Mouse (Mus musculus) heart, embryonic 13.5 days (tissue): ENCODE measurements around the gene Pagr1a. TPM values are rescaled to one million over a fixed set of nuclear protein-coding genes. Genes with fewer than 3 reads are reported as not detected.
A peak's percentile ranks its signal among the peaks of the same experiment; 100 is the strongest.

ENCODE experiments used
- ATAC-seq: fragments of 200-750 bp; cut with Nextera tagmentation; 2 replicates; pipeline ENCODE4 v1.8.0; 2017; ENCODE audit warnings: moderate TSS enrichment; ENCODE audit not compliant: insufficient number of reproducible peaks, low FRiP score, low TSS enrichment; ENCODE audit errors: extremely low read depth
- H3K27ac ChIP-seq: fragments of 300-500 bp; sonication (generic); replicated peaks from 2 replicates; pipeline ENCODE4 v1.5.1; 2015; ENCODE audit warnings: moderate library complexity, mild to moderate bottlenecking, inconsistent platforms
- H3K27me3 ChIP-seq: fragments of 300-500 bp; sonication (generic); replicated peaks from 2 replicates; pipeline ENCODE4 v1.6.1; 2015; ENCODE audit warnings: mild to moderate bottlenecking, inconsistent platforms
- H3K36me3 ChIP-seq: fragments of 300-500 bp; sonication (generic); 2 replicates; pipeline ENCODE4 v1.6.1; 2015; ENCODE audit warnings: mild to moderate bottlenecking, inconsistent platforms
- H3K4me1 ChIP-seq: fragments of 300-500 bp; sonication (generic); 2 replicates; pipeline ENCODE4 v1.6.1; 2015; ENCODE audit warnings: inconsistent platforms
- H3K4me2 ChIP-seq: fragments of 300-500 bp; sonication (generic); 2 replicates; pipeline ENCODE4 v1.6.1; 2015; ENCODE audit warnings: inconsistent platforms, mild to moderate bottlenecking, moderate library complexity
- H3K4me3 ChIP-seq: fragments of 300-500 bp; sonication (generic); 2 replicates; pipeline ENCODE4 v1.5.1; 2015; ENCODE audit warnings: moderate library complexity, mild to moderate bottlenecking, inconsistent platforms
- H3K9ac ChIP-seq: fragments of 300-500 bp; sonication (generic); 2 replicates; pipeline ENCODE4 v1.6.1; 2015; ENCODE audit warnings: inconsistent platforms, mild to moderate bottlenecking, moderate library complexity
- H3K9me3 ChIP-seq: fragments of 300-500 bp; sonication (generic); 2 replicates; pipeline ENCODE4 v1.6.1; 2016; ENCODE audit warnings: inconsistent platforms
- WGBS: fragments of 180-500 bp; shearing (Covaris S2); methylation state at CpG from one replicate; pipeline ENCODE4 v1.1.7; 2015; ENCODE audit warnings: mixed read lengths; 5-methylcytosine and 5-hydroxymethylcytosine counted together
- polyA plus RNA-seq: library from polyadenylated mRNA; unstranded; fragments of >200 nt; fragmentation: Nextera tagmentation; extraction: Ambion mirVana; gene quantifications from 2 replicates; pipeline ENCODE4 v1.2.1, GENCODE M21; 2015

The Pagr1a gene
- polyA plus RNA-seq, 1 experiment from 2014 or later = 55.6 TPM

DNA sequence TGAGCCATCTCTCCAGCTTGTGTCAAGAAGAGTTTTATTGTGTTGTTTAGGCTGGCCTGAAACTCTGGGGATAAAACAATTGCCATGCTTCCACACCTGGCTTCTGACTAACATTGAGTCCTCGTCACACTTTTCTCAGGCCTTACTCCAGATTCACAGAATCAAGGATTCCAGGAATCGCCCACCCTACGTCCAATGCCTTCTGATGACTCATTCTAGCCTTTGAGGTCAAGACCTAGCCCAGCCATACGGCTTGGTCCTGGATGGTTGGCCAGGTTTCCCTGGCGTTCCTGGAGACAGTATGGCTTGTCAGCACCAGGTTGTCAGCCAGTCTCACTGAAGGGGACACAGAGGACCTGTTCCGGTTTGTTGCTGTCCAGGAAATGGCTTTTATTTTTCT lies 4.8 kb downstream of the Pagr1a start:
- Histone ChIP-seq H3K36me3 (peaks cover 32% of the 10 kb centered on the region), H3K4me1 (peaks cover 47% of the 10 kb centered on the region), H3K27me3 (no peaks in the 10 kb centered on the region), H3K4me2 (no peak overlapping the region), H3K4me3 (no peak overlapping the region), H3K9ac (no peak overlapping the region), H3K27ac (no peak overlapping the region), H3K9me3 (no peaks in the 10 kb centered on the region)
- ATAC-seq = no peak
- WGBS = 68% methylated on average over 6 of the region's 6 CpGs

DNA sequence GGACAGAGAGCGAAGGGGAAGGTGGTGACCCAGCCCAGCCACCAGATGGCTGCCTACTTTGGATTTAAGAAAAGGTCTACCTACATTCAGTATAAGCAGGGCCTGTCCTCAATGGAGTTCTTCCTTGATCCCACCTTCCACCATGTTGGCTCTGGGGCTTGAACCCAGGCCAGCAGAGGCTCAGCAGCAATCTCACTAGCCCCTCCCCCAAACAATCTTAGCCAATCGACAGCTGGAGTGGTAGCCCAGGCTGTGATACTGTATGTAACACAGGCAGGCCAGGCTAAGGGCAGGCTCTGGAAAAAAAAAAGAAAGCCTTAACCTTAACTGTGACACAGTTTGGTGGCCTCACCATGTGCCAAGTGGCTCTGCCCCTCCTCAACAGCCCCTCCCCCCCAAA lies 5.4 kb downstream of the Pagr1a start:
- no peak for ATAC-seq
- no peaks in the 10 kb centered on the region for H3K27me3 ChIP-seq
- peaks cover 46% of the 10 kb centered on the region for H3K4me1 ChIP-seq
- no peak overlapping the region for H3K27ac ChIP-seq
- H3K4me2 ChIP-seq = no peak overlapping the region
- no peak overlapping the region for H3K9ac ChIP-seq
- H3K4me3 ChIP-seq = no peak overlapping the region
- WGBS = 68% methylated on average over 2 of the region's 2 CpGs
- H3K9me3 ChIP-seq = no peaks in the 10 kb centered on the region
- H3K36me3 ChIP-seq = peaks cover 32% of the 10 kb centered on the region

DNA sequence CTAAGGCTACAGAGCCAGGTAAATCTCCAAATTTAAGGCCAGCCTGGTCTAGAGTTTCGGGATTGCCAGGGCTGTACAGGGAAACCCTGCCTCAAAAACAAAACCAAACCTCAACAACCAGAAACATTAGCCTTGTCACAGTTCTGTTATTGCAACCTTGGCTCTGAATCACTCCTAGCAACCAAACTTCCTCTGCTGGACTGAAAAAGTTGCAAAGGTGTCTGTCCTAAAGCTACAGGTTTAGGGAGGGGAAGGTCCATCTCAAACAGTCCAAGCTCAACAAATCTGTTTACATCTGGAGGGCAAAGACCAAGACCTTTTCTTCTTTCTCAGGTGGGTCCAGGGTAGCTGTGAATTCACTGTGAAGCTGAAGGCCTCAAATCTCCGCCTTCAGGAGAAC lies 6.1 kb downstream of the Pagr1a start:
- no peak for ATAC-seq
- no peak overlapping the region for H3K27ac ChIP-seq
- peaks cover 48% of the 10 kb centered on the region for H3K4me1 ChIP-seq
- WGBS = 94% methylated on average over 2 of the region's 2 CpGs
- peaks cover 32% of the 10 kb centered on the region for H3K36me3 ChIP-seq
- H3K4me2 ChIP-seq = no peak overlapping the region
- H3K4me3 ChIP-seq = no peak overlapping the region
- H3K9ac ChIP-seq = no peak overlapping the region
- H3K27me3 ChIP-seq = no peaks in the 10 kb centered on the region
- no peaks in the 10 kb centered on the region for H3K9me3 ChIP-seq

DNA sequence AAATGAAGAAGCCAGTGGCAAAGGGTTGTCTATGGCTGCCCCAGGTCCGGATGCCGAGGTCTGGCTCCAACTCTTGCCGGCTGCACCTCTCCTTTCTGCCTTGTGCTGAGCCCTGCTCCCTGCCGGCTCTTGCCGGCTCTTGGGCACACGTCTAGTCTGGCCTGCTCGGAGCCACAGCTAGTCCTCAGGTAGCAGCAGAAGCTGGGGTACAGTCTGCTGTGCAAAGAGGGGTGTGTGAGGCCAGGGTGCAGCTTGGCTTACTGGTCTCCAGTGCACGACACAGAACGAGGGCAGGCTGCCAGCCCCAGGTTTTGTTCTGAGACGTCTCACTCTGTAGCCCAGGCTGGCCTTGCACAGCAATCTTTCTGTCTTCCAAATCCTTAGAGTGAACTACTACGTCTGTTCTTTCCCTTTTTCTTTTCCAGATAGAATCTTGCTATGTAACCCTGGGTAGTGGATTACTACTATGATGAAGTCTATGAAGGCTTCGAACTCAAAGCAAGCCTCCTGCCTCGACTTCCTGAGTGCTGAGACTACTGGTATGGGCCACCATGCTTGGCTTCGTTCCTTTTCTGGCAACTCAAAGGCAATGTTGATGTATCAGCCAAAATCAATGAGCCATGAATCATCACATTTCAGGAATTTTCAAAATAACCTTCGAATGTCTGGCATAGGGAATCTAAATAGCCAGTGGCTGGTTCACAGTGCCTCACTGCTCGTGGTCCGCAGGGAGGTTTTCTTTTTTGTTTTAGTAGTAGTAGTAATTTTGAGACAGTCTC lies 7.7 kb downstream of the Pagr1a start:
- Histone ChIP-seq H3K4me1 (peaks cover 35% of the 10 kb centered on the region), H3K9ac (peak overlapping the region; percentile 56; the same call in 1 of the 2 replicates), H3K27me3 (no peaks in the 10 kb centered on the region), H3K9me3 (no peaks in the 10 kb centered on the region), H3K4me3 (no peak overlapping the region), H3K27ac (peak overlapping the region; percentile 84), H3K4me2 (no peak overlapping the region), H3K36me3 (peaks cover 22% of the 10 kb centered on the region)
- WGBS = 82% methylated on average over 17 of the region's 17 CpGs
- ATAC-seq = no peak

DNA sequence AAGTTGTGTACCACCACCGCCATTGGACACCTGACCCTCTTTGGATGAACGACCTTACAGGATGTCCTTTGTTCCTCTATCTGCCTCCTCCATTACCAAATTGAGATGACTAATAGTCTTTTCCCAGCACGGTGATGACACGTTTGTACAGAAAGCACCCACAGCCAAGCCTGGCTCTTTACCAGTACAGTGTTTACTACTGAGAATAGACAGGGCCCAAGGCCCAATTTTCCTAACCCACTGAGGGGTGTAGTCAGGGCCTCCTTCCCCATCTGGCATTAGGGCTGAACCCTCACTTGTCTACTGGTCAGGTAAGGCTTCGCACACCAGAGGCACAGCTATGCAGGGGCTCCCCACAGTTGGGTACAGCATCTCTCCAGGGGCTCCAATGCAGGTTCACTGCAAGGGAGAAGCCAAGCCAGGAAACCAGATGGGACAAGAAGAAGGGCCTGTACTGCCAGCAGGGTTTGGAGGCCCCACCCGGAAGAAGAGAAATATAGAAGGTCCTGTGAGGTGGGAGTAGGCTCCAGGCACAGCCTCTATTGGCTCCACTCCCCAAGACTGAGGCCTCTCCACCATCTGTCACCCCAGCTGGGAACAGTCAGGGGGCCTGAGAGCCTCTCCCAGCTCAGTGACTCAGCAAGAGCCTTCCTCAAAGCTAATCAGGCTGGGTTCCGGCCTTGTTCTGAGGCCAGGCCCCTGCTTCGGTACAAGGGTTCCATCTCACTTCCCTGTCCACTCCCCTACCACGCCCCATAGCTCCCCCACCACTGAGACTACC lies 8.7 kb downstream of the Pagr1a start:
- Histone ChIP-seq H3K9ac (peak overlapping the region; percentile 56), H3K4me3 (no peak overlapping the region), H3K4me1 (peaks cover 24% of the 10 kb centered on the region), H3K27ac (peak overlapping the region; percentile 84), H3K4me2 (no peak overlapping the region; the same call in 1 of the 2 replicates), H3K9me3 (no peaks in the 10 kb centered on the region), H3K27me3 (no peaks in the 10 kb centered on the region), H3K36me3 (peaks cover 19% of the 10 kb centered on the region)
- no peak; the same call in none of the 2 replicates for ATAC-seq
- 36% methylated on average over 9 of the region's 9 CpGs for WGBS

DNA sequence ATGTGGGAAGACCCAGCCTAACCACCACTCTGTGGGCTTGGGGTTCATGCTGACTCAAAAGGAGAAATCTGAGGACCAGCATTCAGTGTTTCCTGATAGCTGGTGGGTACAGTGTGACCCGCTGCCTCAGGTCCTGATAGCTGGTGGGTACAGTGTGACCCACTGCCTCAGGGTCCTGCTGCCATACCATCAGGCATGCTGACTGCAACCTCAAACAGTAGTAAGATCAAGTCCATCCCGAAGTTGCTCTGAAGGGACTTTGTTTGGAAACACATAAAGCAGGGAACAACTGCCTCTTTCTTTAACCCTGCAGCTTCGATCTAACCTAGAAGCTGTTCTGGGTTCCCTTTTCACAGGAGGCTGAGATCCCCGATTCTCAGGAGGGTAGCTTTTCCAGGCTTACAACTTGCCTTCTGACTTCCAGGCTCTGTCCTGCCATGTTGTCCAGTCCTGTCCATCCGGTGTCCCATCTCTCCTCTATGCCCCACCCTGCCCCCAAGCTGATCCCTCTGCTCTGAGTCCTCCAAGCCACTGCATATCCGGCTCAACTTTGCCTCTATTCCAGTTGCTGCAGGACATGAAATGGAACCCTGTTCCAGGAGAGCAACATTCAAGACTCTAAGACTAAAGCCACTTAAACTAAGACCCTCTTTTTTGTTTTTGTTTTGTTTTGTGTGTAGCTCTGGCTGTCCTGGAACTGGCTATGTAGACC lies 9.7 kb downstream of the Pagr1a start:
- Histone ChIP-seq H3K4me3 (no peak overlapping the region), H3K27me3 (no peaks in the 10 kb centered on the region), H3K9ac (no peak overlapping the region), H3K9me3 (no peaks in the 10 kb centered on the region), H3K36me3 (peaks cover 10% of the 10 kb centered on the region), H3K4me1 (peaks cover 22% of the 10 kb centered on the region), H3K4me2 (no peak overlapping the region), H3K27ac (peak overlapping the region; percentile 84; the same call in 1 of the 2 replicates)
- no peak for ATAC-seq
- WGBS = 83% methylated on average over 6 of the region's 6 CpGs

DNA sequence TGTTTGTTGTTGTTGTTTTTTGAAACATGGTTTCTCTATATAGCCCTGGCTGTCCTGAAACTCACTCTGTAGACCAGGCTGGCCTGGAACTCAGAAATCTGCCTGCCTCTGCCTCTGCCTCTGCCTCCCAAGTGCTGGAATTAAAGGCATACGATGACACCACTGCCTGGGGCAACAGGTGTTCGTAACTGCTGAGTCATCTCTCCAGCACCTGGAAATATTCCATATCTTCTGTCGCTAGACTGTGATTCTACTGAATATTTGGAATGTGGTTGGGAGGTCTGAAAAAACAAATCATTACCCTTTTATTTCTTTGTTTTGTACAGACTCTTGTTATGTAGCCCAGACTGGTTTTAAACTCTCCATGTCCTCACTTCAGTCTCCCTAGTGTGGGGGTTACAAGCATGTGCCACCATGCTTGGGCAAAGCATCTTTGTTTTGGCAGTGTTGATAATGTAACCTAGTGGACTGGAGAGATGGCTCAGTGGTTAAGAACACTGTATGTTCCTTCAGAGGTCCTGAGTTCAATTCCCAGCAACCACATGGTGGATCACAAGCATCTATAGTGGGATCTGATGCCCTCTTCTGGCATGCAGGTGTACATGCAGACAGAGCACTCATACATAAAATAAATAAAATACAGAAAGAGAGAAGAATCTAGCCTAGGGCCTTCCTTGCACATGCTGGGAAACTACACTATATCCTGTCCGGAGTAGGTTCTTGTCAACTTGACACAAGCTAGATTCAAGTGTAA lies 12.9 kb downstream of the Pagr1a start:
- no peak for ATAC-seq
- Histone ChIP-seq H3K36me3 (no peaks in the 10 kb centered on the region), H3K27me3 (no peaks in the 10 kb centered on the region), H3K9ac (no peak overlapping the region), H3K4me1 (peaks cover 20% of the 10 kb centered on the region), H3K4me3 (no peak overlapping the region), H3K9me3 (no peaks in the 10 kb centered on the region), H3K27ac (no peak overlapping the region), H3K4me2 (no peak overlapping the region)
- 85% methylated on average over 4 of the region's 4 CpGs for WGBS

DNA sequence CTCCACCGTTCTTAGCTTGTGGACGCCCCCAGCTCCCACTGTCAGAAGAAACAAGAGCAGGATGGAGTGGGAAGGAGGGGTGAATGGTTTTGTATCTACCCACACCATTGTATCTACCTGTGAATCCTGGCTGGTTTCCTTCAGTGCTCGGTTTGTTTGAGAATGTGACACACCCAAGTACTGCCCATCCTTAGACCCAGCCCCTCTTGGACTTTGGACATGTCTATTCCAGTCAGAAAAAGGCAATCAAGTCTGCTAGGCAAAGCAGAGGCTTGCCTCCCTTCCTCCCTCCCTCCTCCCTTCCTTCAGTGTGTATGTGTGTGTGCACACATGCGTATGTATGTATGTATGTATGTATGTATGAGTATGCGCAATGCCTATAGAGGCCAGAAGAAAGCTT lies 13.5 kb downstream of the Pagr1a start:
- no peak for ATAC-seq
- no peak overlapping the region for H3K4me3 ChIP-seq
- WGBS = 85% methylated on average over 5 of the region's 5 CpGs

DNA sequence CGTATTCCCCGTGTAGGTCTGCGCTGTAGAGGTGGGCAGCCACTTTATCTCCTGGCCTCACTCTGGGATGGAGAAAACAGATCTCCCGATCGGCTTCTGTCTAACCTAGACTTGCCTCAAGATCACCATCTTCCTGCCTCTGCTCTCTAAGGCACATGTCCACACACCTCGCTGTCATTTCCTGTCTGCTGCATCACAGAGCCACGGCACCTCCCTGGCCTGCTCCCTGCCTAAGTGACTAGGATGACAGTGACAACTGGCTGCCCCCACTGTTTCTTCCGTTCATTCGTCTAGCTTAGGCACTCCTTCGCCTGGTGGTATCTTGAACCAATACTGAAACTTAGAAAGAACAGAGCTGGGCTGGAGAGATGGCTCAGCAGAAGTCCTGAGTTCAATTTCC lies 17.6 kb downstream of the Pagr1a start:
- H3K27me3 ChIP-seq = no peaks in the 10 kb centered on the region
- WGBS = 62% methylated on average over 10 of the region's 10 CpGs
- H3K36me3 ChIP-seq = peaks cover 22% of the 10 kb centered on the region
- H3K9ac ChIP-seq = no peak overlapping the region
- ATAC-seq = no peak
- H3K4me2 ChIP-seq = no peak overlapping the region
- H3K9me3 ChIP-seq = 0 out of 2 replicates have a peak, but pooled peaks cover 3% of the 10 kb centered on the region
- H3K4me3 ChIP-seq = no peak overlapping the region
- no peaks in the 10 kb centered on the region for H3K4me1 ChIP-seq
- H3K27ac ChIP-seq = no peak overlapping the region

More for the DNA sequence above, 13.5 kb downstream of the Pagr1a start:
- Histone ChIP-seq H3K27me3 (no peaks in the 10 kb centered on the region), H3K9me3 (no peaks in the 10 kb centered on the region), H3K36me3 (no peaks in the 10 kb centered on the region), H3K4me2 (no peak overlapping the region), H3K27ac (no peak overlapping the region), H3K9ac (no peak overlapping the region), H3K4me1 (peaks cover 13% of the 10 kb centered on the region)

DNA sequence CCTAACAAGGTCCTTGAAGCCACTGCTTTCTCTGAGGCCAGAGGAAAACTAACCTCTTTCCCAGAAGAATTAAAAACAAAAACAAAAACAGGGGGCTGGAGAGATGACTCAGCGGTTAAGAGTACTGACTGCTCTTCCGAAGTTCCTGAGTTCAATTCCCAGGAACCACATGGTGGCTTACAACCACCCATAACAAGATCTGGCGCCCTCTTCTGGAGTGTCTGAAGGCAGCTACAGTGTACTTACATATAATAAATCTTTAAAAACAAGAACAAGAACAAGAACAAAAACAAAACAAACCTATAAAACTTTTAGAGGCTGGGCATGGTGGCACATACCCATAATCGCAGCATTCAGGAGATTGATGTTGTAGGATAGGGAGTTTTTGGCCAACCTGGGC lies 20.7 kb downstream of the Pagr1a start:
- Histone ChIP-seq H3K27ac (no peak overlapping the region), H3K9me3 (0 out of 2 replicates have a peak, but pooled peaks cover 3% of the 10 kb centered on the region), H3K4me2 (no peak overlapping the region), H3K4me1 (no peaks in the 10 kb centered on the region), H3K4me3 (no peak overlapping the region), H3K27me3 (no peaks in the 10 kb centered on the region; the same call in 1 of the 2 replicates), H3K9ac (no peak overlapping the region), H3K36me3 (peaks cover 22% of the 10 kb centered on the region)
- ATAC-seq = no peak
- WGBS = 74% methylated on average over 4 of the region's 4 CpGs
